Mouse (Mus musculus): ENCODE measurements around the gene Arid3a. TPM values are rescaled to one million over a fixed set of nuclear protein-coding genes. Genes with fewer than 3 reads are reported as not detected.

Gene Arid3a
- total RNA-seq, 2 experiments from 2014 or later = 5.7 to 10.0 TPM

DNA sequence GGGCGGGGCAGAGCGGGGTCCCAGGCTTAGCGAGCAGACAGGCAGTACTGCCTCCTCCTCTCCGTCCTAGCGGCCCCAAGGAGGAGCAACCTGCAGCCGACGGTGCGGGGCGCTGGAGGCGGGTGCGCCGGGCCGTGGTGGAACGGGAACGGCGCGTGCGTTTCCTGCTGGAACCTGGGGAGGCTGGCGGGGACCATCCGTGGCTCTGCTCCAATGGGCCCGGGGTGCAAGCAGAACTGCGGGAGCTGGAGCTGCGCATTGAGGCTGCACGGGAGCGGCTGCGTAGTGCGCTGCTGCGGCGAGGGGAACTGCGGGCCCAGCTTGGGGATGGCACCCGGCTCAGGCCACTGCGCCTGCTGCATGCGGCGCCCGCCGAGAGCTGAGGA, 49.9 kb downstream of the Arid3a start:
- DNase-seq (ENCODE audit: extremely low spot score in 1 of 2, low spot score in 2 of 2) = no peak
- no peak overlapping the region for H3K27ac ChIP-seq
- no peak overlapping the region for H3K4me3 ChIP-seq
- TF ChIP-seq CTCF (IDR thresholded peaks at IDR 0.05) = no peak
- intact Hi-C loops (cut with DNase I) = no loop called here

GRCm38 (mm10) chr10:79977324-79977723, 50.5 kb downstream of the Arid3a start:
- no peak for DNase-seq (ENCODE audit: extremely low spot score in 1 of 2, low spot score in 2 of 2)
- no peak for TF ChIP-seq CTCF (IDR thresholded peaks at IDR 0.05)
- intact Hi-C loops (cut with DNase I) = no loop called here
- no peak overlapping the region for H3K27ac ChIP-seq
- H3K4me3 ChIP-seq = no peak overlapping the region

GRCm38 (mm10) chr10:79978061-79978460, 51.2 kb downstream of the Arid3a start:
- intact Hi-C loops (cut with DNase I) = no loop called here
- H3K27ac ChIP-seq = no peak overlapping the region
- no peak for DNase-seq (ENCODE audit: extremely low spot score in 1 of 2, low spot score in 2 of 2)

DNA sequence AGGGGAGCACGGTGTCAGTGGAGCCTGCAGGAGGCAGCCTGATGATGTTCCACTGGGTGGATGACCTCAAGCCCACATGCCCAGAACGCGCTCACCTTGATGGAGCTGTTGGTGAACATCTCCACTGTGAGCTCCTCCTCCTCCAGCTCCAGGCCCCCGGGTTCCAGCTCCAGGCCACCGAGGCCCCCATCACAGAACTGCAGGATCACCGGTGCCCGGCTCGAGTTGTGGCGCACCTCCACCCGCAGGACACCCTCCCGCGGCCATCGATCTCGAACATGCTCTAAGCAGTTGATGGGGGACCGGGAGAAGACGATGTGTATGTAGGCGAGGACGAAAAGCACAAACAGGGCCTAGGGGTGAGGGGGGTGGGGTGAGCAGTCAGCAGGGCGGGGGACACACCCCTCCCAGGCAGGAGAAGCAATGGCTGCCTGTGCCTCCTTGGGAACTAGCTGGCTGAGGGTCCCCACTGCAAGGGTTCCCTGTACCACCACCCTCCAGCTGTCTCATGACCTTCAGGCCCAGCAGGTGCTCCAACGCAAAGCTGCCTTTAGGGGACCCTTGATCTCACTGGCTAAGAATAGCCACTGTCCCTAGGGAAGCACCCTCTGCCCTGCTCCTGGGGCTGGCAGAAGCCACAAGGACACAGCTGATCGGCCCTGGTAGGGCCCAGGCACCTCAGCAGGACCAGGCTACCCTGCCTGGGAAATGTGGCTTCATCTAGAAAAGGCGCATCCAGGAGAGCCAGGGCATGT, 52.7 kb downstream of the Arid3a start:
- H3K27ac ChIP-seq = no peak overlapping the region
- no peak for DNase-seq (ENCODE audit: extremely low spot score in 1 of 2, low spot score in 2 of 2)
- intact Hi-C loops (cut with DNase I) = loop anchor here (10.0 kb wide), 1 partner anchor 265 kb away; the partner anchor contains the start of gene Ndufs7
- no peak for TF ChIP-seq CTCF (IDR thresholded peaks at IDR 0.05)
- H3K4me3 ChIP-seq = no peak overlapping the region

More at GRCm38 (mm10) chr10:79978061-79978460, 51.2 kb downstream of the Arid3a start:
- TF ChIP-seq CTCF (IDR thresholded peaks at IDR 0.05) = no peak
- H3K4me3 ChIP-seq = no peak overlapping the region

DNA sequence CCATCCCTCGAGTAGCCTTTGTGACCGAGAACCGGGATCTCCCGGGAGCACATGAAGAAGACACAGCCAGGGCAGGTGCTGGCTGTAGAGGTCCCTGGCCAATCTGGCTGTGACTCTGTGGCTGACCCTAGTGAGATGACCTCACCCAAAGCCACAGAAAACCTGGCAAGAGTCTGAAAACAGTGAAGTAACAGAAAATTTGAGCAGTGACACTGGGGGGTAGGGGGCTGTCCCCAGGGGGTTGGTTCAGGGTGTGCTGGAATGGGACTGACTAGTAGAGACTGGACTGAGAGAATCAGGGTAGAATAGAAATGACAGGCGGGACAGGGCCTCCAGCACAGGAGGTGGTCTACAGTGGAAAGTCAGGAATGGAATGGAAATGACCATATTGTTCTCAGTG, 56.4 kb downstream of the Arid3a start:
- intact Hi-C loops (cut with DNase I) = loop anchor here (10.0 kb wide), 1 partner anchor 262 kb away; the partner anchor contains the start of gene Ndufs7
- TF ChIP-seq CTCF (IDR thresholded peaks at IDR 0.05) = no peak
- Histone ChIP-seq H3K4me3 (peak overlapping the region; percentile 77), H3K27ac (peak overlapping the region; percentile 87)
- DNase-seq (ENCODE audit: extremely low spot score in 1 of 2, low spot score in 2 of 2) = no peak

DNA sequence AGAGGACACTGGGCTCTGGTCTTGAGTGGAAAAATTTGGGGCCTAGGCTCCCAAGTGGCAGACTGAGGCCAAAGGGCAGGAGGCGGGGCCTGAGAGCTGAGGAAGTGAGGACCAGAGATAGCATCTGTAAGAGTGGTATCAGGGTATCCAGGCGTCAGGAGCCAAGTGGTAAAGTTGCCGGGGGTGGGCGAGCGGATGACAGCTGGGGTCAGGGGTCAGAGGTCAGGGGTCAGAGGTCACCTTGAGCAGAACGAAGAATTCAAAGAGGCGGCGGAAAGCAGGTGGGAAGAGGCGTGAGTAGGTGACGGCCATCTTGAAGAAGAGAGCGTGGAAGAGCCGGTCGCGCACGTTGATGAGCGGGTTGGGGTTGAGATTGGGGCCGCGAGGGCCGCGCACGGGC, 56.8 kb downstream of the Arid3a start:
- Histone ChIP-seq H3K4me3 (peak overlapping the region; percentile 77), H3K27ac (peak overlapping the region; percentile 87)
- TF ChIP-seq CTCF (IDR thresholded peaks at IDR 0.05) = no peak
- intact Hi-C loops (cut with DNase I) = loop anchor here (1.0 to 10.0 kb wide), 4 partner anchors 23 to 261 kb away; partner anchors contain the start of genes Ndufs7, Polr2e, Stk11 and Wdr18
- peak; percentile 58 to 68 for DNase-seq (ENCODE audit: extremely low spot score in 1 of 2, low spot score in 2 of 2)

- intact Hi-C loops (cut with DNase I) = loop anchor here (1.0 to 10.0 kb wide), 4 partner anchors 24 to 260 kb away; partner anchors contain the start of genes Ndufs7, Polr2e, Stk11 and Wdr18
- H3K27ac ChIP-seq = peak within 1 kb of the TSS; percentile 98
- DNase-seq (ENCODE audit: extremely low spot score in 1 of 2, low spot score in 2 of 2) = peak; percentile 84 to 85
- TF ChIP-seq CTCF (IDR thresholded peaks at IDR 0.05) = peak; percentile 63
- H3K4me3 ChIP-seq = peak within 1 kb of the TSS; percentile 77
Observed at GRCm38 (mm10) chr10:79984195-79984816, 57.5 kb downstream of the Arid3a start, which contains the start of gene Tmem259. Tmem259 (minus strand) TSS chr10:79984330.

DNA sequence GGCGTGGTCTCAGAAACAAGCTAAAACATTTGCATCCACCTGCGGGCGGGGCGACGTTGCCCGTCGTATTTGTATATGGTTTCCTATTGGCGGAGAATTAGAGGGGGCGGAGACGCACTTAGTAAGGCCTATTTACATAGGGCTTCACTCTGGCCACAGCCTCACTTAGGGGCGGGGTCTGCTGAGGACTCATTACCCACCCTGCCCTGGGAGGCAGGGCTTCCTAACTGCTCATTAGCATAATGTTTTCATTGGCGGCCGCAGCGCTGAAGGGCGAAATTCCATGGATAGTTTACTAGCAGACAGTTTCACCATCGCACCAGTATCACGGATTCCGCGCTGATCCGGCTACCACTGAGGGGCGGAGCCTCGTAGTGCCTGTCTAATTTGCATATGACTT, 58.0 kb downstream of the Arid3a start:
- Histone ChIP-seq H3K27ac (peak overlapping the region; percentile 98), H3K4me3 (peak overlapping the region; percentile 64)
- no peak for TF ChIP-seq CTCF (IDR thresholded peaks at IDR 0.05)
- DNase-seq (ENCODE audit: extremely low spot score in 1 of 2, low spot score in 2 of 2) = peak; percentile 89 to 91
- intact Hi-C loops (cut with DNase I) = loop anchor here (1.0 to 10.0 kb wide), 4 partner anchors 25 to 260 kb away; partner anchors contain the start of genes Ndufs7, Polr2e, Stk11 and Wdr18

DNA sequence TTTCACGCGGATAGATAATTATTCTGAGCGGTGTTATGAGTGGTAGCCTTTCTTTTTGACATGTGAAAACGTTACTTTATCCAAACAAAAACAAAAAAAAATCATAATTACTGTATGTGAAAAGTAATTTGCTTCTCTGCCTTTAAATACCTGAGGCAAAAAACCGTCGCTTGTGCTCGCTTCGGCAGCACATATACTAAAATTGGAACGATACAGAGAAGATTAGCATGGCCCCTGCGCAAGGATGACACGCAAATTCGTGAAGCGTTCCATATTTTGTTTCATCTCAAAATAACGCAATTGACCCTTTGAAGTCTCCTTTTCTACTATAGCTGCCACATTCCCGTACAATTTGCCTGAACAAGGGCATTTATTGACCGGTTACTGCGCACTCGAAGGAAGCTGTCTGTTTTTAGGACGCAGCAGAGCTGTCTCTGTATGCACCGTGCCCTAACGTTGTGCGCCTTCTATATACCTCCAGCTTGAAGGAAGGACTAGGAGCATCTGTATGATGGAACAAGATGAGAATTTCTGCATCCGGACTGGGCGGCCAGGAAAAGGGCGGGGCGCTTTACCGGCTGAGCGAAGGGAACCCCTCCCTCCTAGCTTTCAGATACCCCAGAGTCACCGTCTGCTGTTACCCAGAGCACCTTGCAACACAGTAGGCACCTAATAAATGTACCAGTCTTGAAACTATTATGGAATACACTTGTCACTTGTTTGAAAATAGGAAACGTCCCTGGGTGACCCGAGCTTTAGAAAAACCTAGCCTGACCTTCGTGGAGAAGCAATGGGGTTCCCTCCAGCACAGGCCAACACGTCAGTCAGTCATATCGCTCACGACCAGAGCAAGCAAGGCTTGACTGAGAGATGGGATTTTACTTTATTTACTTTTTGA, 58.7 kb downstream of the Arid3a start:
- DNase-seq (ENCODE audit: extremely low spot score in 1 of 2, low spot score in 2 of 2) = peak; percentile 51 to 58
- intact Hi-C loops (cut with DNase I) = loop anchor here (2.0 to 10.0 kb wide), 3 partner anchors 53 to 259 kb away; partner anchors contain the start of genes Ndufs7, Polr2e and Stk11
- peak overlapping the region; percentile 98 for H3K27ac ChIP-seq
- no peak for TF ChIP-seq CTCF (IDR thresholded peaks at IDR 0.05)
- H3K4me3 ChIP-seq = peak overlapping the region; percentile 64

DNA sequence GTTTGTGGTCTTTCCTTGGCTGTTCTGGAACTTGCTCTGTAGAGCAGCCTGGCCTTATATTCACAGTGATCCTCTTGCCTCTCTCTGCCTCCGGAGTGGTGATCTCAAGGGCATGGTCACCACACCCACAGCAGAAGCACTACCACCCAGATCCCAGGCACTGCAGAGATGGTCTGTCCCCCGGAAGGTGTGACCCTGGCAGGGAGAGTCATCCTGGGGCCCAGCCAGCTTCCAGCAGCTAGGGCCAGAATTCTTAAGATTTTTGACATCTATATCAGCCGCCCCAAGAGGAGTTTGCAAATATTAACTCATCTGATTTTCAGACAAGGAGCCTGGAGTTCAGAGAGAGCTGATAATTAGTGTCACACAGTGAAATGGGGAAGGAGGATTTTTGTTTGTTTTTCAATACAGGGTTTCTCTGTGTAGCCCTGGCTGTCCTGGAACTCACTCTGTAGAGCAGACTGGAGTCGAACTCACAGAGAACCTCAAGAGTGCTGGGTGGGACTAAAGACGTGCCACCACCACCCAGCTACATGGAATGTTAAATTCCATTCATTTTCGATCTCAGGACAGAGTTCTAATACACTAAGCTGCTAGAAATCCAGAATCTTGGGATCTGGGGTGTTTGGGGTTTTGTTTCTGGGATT, 59.5 kb downstream of the Arid3a start:
- H3K4me3 ChIP-seq = peak overlapping the region; percentile 64
- TF ChIP-seq CTCF (IDR thresholded peaks at IDR 0.05) = no peak
- peak overlapping the region; percentile 98 for H3K27ac ChIP-seq
- intact Hi-C loops (cut with DNase I) = loop anchor here (10.0 kb wide), 1 partner anchor 258 kb away; the partner anchor contains the start of gene Ndufs7
- DNase-seq (ENCODE audit: extremely low spot score in 1 of 2, low spot score in 2 of 2) = no peak

Measured in left cerebral cortex, adult 2 months (tissue).